In the genomic region with DNA sequence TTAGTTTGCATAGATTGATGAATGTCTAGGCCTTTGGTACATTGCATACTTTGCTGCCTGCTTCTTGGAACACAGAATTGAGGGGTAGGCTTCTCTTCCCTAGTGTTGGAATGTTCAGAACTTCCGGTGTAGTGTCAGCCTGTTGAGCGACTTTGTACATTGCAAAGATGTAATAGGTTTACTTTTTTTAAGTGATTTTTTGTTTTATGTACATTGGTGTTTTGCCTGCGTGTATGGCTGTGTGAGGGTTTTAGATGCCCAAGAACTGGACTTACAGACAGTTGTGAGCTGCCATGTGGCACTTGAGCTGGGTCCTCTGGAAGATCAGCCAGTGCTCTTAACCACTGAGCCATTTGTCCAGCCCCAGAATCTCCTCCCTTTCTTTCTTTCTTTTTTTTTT, we compare ENCODE assay signal across 8 mouse cellular contexts. TPM values are rescaled to one million over a fixed set of nuclear protein-coding genes. Genes with fewer than 3 reads are reported as not detected.
DNase-seq lines count a peak whose midpoint lies in the region; TF ChIP-seq lines count a peak whose summit lies in the region.

No protein-coding gene starts in this region.

- no peaks in the 10 kb centered on the region for H3K27me3 ChIP-seq in heart, embryonic 10.5 days (ENCODE audit: insufficient read depth, poor library complexity, severe bottlenecking)
- no peaks in the 10 kb centered on the region for H3K27me3 ChIP-seq in MEL (ENCODE audit: control insufficient read depth in 1 of 2, insufficient read depth in 2 of 2, low read length in 2 of 2)
- H3K27me3 ChIP-seq in hindbrain, embryonic 10.5 days (ENCODE audit: insufficient read depth, poor library complexity, severe bottlenecking) = no peaks in the 10 kb centered on the region
- no peaks in the 10 kb centered on the region for H3K27me3 ChIP-seq in midbrain, embryonic 10.5 days (ENCODE audit: low read depth, poor library complexity, severe bottlenecking)

- peaks cover 29% of the 10 kb centered on the region for H3K36me3 ChIP-seq in heart, embryonic 10.5 days
- peaks cover 0 to 33% of the 10 kb centered on the region in 2 experiments; a peak in 2 of 4 replicates for H3K36me3 ChIP-seq in MEL (ENCODE audit: control insufficient read depth in 1 of 2, insufficient read depth in 2 of 2, low read length in 2 of 2)
- peaks cover 33% of the 10 kb centered on the region for H3K36me3 ChIP-seq in hindbrain, embryonic 10.5 days
- peaks cover 34% of the 10 kb centered on the region for H3K36me3 ChIP-seq in midbrain, embryonic 10.5 days

- DNase-seq in heart, embryonic 10.5 days (ENCODE audit: low spot score) = no peak
- DNase-seq in heart, postnatal 36 days = no peak
- peak; percentile 50 for DNase-seq in MEL (ENCODE audit: low read depth, low spot score)
- no peak for DNase-seq in hindbrain, embryonic 10.5 days (ENCODE audit: low spot score)
- DNase-seq in midbrain, embryonic 10.5 days (ENCODE audit: low spot score) = no peak
- DNase-seq in cerebellum, postnatal 10 days = no peak
- no peak for DNase-seq in thymus, postnatal 14 days
- no peak for DNase-seq in adrenal gland, adult 8-10 months

- peaks cover 20% of the 10 kb centered on the region for H3K4me1 ChIP-seq in heart, embryonic 10.5 days
- H3K4me1 ChIP-seq in MEL (ENCODE audit: control insufficient read depth in 1 of 2, insufficient read depth in 2 of 2, low read length in 2 of 2) = peaks cover 18 to 26% of the 10 kb centered on the region in 2 experiments
- peaks cover 37% of the 10 kb centered on the region for H3K4me1 ChIP-seq in hindbrain, embryonic 10.5 days (replicated peaks)
- peaks cover 42% of the 10 kb centered on the region for H3K4me1 ChIP-seq in midbrain, embryonic 10.5 days

- H3K4me3 ChIP-seq in heart, embryonic 10.5 days = peak overlapping the region; percentile 78
- H3K4me3 ChIP-seq in MEL (ENCODE audit: control insufficient read depth in 1 of 2, insufficient read depth in 1 of 2, low read depth in 2 of 2, low read length in 2 of 2) = peak overlapping the region; percentile 88 to 95
- H3K4me3 ChIP-seq in hindbrain, embryonic 10.5 days = peak overlapping the region; percentile 97
- peak overlapping the region; percentile 94 for H3K4me3 ChIP-seq in midbrain, embryonic 10.5 days

- no peak for TF ChIP-seq CTCF in MEL (IDR thresholded peaks at IDR 0.05 in 2 of 3, conservative IDR thresholded peaks at IDR 0.05 in 1 of 3; ENCODE audit: control insufficient read depth in 1 of 3, insufficient read depth in 1 of 3, low read depth in 2 of 3, low read length in 3 of 3, poor library complexity in 1 of 3, severe bottlenecking in 1 of 3)

- peak overlapping the region; percentile 100 for H3K27ac ChIP-seq in heart, embryonic 10.5 days
- peak overlapping the region; percentile 41 for H3K27ac ChIP-seq in MEL (ENCODE audit: control insufficient read depth, low read depth, low read length)
- peak overlapping the region; percentile 100 for H3K27ac ChIP-seq in hindbrain, embryonic 10.5 days
- H3K27ac ChIP-seq in midbrain, embryonic 10.5 days (replicated peaks) = peak overlapping the region; percentile 100

- H3K79me2 ChIP-seq in MEL (ENCODE audit: control insufficient read depth, insufficient read depth, low read length, poor library complexity) = peaks cover 56% of the 10 kb centered on the region

- peak overlapping the region; percentile 99 for H3K9ac ChIP-seq in MEL (ENCODE audit: control insufficient read depth, low read depth, low read length, poor library complexity, severe bottlenecking)

- TF ChIP-seq EP300 in MEL (IDR thresholded peaks at IDR 0.05; ENCODE audit: low read depth in 1 of 2, low read length in 2 of 2) = no peak

- WGBS in heart, embryonic 10.5 days = 56% methylated on average over 3 of the region's 3 CpGs
- WGBS in hindbrain, embryonic 10.5 days = 72% methylated on average over 3 of the region's 3 CpGs
- WGBS in midbrain, embryonic 10.5 days = 77% methylated on average over 3 of the region's 3 CpGs

- no peak for TF ChIP-seq RAD21 in MEL (IDR thresholded peaks at IDR 0.05; ENCODE audit: low read depth, low read length)

- H3K9me3 ChIP-seq in heart, embryonic 10.5 days = no peaks in the 10 kb centered on the region
- no peaks in the 10 kb centered on the region for H3K9me3 ChIP-seq in MEL (replicated peaks; ENCODE audit: insufficient read depth, low read length)
- H3K9me3 ChIP-seq in hindbrain, embryonic 10.5 days = no peaks in the 10 kb centered on the region
- H3K9me3 ChIP-seq in midbrain, embryonic 10.5 days (replicated peaks) = no peaks in the 10 kb centered on the region

- intact Hi-C loops in heart, postnatal 36 days (cut with DNase I) = loop anchor here (2.0 kb wide), 1 partner anchor 59 kb away; no protein-coding TSS in a partner anchor

- no peak for TF ChIP-seq POLR2A in MEL (IDR thresholded peaks at IDR 0.05; ENCODE audit: control insufficient read depth in 1 of 2, insufficient read depth in 1 of 2, low read depth in 1 of 2, low read length in 2 of 2, poor library complexity in 1 of 2)

TF ChIP-seq in MEL, 35 proteins besides CTCF, POLR2A, EP300 and RAD21:
- no peak for TF ChIP-seq ZMIZ1 (IDR thresholded peaks at IDR 0.05; ENCODE audit: low read depth, low read length)
- 0 out of 2 replicates have a peak, but pooled peaks have one; percentile 14 for TF ChIP-seq MAX (IDR thresholded peaks at IDR 0.05; ENCODE audit: low read length)
- peak; percentile 23; the same call in 1 of the 2 replicates for TF ChIP-seq ZNF384 (IDR thresholded peaks at IDR 0.05; ENCODE audit: low read depth, low read length)
- TF ChIP-seq MXI1 (IDR thresholded peaks at IDR 0.05; ENCODE audit: low read depth, low read length) = peak; percentile 62
- no peak for TF ChIP-seq MAZ (IDR thresholded peaks at IDR 0.05; ENCODE audit: low read depth, low read length)

RNA-seq across cellular contexts. Expression of a gene that starts 1.1 kb away (rescaled TPM):
- polyA plus RNA-seq in heart, embryonic 10.5 days (2016; fragmentation: Nextera tagmentation; extraction: Ambion mirVana) = 12.2 and 12.9 TPM in 2 replicates
- 10 to 100 TPM; 18.9 to 21.1 TPM for total RNA-seq in heart, postnatal 36 days (2021)
- 4.0 and 4.3 TPM in 2 replicates for total RNA-seq in MEL (2012; rRNA removed)
- polyA plus RNA-seq in MEL (2012; ENCODE audit: insufficient read depth in 1 of 2, insufficient read length in 2 of 2, low read depth in 1 of 2, low replicate concordance in 2 of 2, missing spikeins in 1 of 2) = 1 to 10 TPM in 1 of 2 experiments, not detected in 1; 5.8 TPM
- polyA plus RNA-seq in hindbrain, embryonic 10.5 days (2016; fragmentation: Nextera tagmentation; extraction: Ambion mirVana) = 9.6 and 12.3 TPM in 2 replicates
- 9.8 and 10.9 TPM in 2 replicates for polyA plus RNA-seq in midbrain, embryonic 10.5 days (2016; fragmentation: Nextera tagmentation; extraction: Ambion mirVana)
- total RNA-seq in adrenal gland, adult 8-10 months (2022) = 10 to 100 TPM; 27.2 to 40.6 (median 31.4) TPM

Comparison
In these comparisons a context has a peak if more than half of its experiments do, and no peak if none do; other contexts are left out.
1. H3K27ac ChIP-seq: peak in every context shown above with its lines; median percentile 100 in heart, embryonic 10.5 days; 100 in hindbrain, embryonic 10.5 days; 100 in midbrain, embryonic 10.5 days; 41 in MEL.